Mouse (Mus musculus) stomach, embryonic 14.5 days (tissue): ENCODE data around the gene Dus2. TPM values are rescaled to one million over a fixed set of nuclear protein-coding genes. Genes with fewer than 3 reads are reported as not detected.

ENCODE experiments used
- ATAC-seq: fragments of 200-750 bp; cut with Nextera tagmentation; 2 replicates; pipeline ENCODE4 v1.8.0; 2017; ENCODE audit warnings: low read depth, moderate TSS enrichment; ENCODE audit not compliant: insufficient number of reproducible peaks, insufficient read depth, low FRiP score
- H3K27ac ChIP-seq: fragments of 300-500 bp; sonication (generic); 2 replicates; pipeline ENCODE4 v1.5.1; 2014; ENCODE audit warnings: mild to moderate bottlenecking, low read length, moderate library complexity, mixed read lengths
- H3K27me3 ChIP-seq: fragments of 300-500 bp; sonication (generic); 2 replicates; pipeline ENCODE4 v1.6.1; 2014; ENCODE audit warnings: low read length, control low read depth, mixed read lengths; ENCODE audit not compliant: control insufficient read depth, insufficient read depth
- H3K36me3 ChIP-seq: fragments of 300-500 bp; sonication (generic); 2 replicates; pipeline ENCODE4 v1.6.1; 2014; ENCODE audit warnings: mild to moderate bottlenecking, control low read depth, low read length, moderate library complexity, mixed read lengths; ENCODE audit not compliant: control insufficient read depth, insufficient read depth
- H3K4me1 ChIP-seq: fragments of 300-500 bp; sonication (generic); 2 replicates; pipeline ENCODE4 v1.6.1; 2014; ENCODE audit warnings: low read length, control low read depth, mixed read lengths; ENCODE audit not compliant: control insufficient read depth, insufficient read depth
- H3K4me2 ChIP-seq: fragments of 300-500 bp; sonication (generic); replicated peaks from 2 replicates; pipeline ENCODE4 v1.6.1; 2014; ENCODE audit warnings: low read depth, low read length, control low read depth
- H3K4me3 ChIP-seq: fragments of 300-500 bp; sonication (generic); 2 replicates; pipeline ENCODE4 v1.5.1; 2014; ENCODE audit warnings: low read depth, low read length, control low read depth
- H3K9ac ChIP-seq: fragments of 300-500 bp; sonication (generic); replicated peaks from 2 replicates; pipeline ENCODE4 v1.6.1; 2014; ENCODE audit warnings: low read depth, mild to moderate bottlenecking, control low read depth, low read length, moderate library complexity, mixed read lengths
- H3K9me3 ChIP-seq: fragments of 300-500 bp; sonication (generic); 2 replicates; pipeline ENCODE4 v1.6.1; 2016; ENCODE audit warnings: low read depth, low read length, control low read depth; ENCODE audit not compliant: control insufficient read depth
- WGBS: fragments of 180-500 bp; shearing (Covaris S2); extraction: QIAGEN DNeasy Blood & Tissue Kit; methylation state at CpG from one replicate; pipeline ENCODE4 v1.1.7; 2014; 5-methylcytosine and 5-hydroxymethylcytosine counted together
- microRNA-seq: library from miRNA; unstranded; fragments of <30 nt; microRNA quantifications from one replicate; pipeline ENCODE4, GENCODE M21; 2016
- polyA plus RNA-seq: library from polyadenylated mRNA; unstranded; fragments of >200 nt; fragmentation: Nextera tagmentation; extraction: Ambion mirVana; gene quantifications from 2 replicates; pipeline ENCODE4 v1.2.1, GENCODE M21; 2014

Gene Dus2
- polyA plus RNA-seq, 1 experiment from 2014 or later, result 22.8 TPM

GRCm38 (mm10) chr8:106077452-106078067 lies 86.4 kb downstream of the Dus2 start:
- ATAC-seq, result no peak
- Histone ChIP-seq H3K9me3 (no peaks in the 10 kb centered on the region), H3K27me3 (no peaks in the 10 kb centered on the region), H3K9ac (no peak overlapping the region), H3K27ac (no peak overlapping the region), H3K4me2 (no peak overlapping the region), H3K4me3 (no peak overlapping the region), H3K36me3 (peaks cover 11% of the 10 kb centered on the region; the same call in 1 of the 2 replicates), H3K4me1 (no peaks in the 10 kb centered on the region)
- WGBS, result 87% methylated on average over 1 of the region's 1 CpGs

GRCm38 (mm10) chr8:106102321-106102720 lies 111.2 kb downstream of the Dus2 start:
- no peaks in the 10 kb centered on the region for H3K4me1 ChIP-seq
- no peak overlapping the region for H3K27ac ChIP-seq
- H3K27me3 ChIP-seq, result no peaks in the 10 kb centered on the region
- no peak overlapping the region for H3K4me2 ChIP-seq
- H3K4me3 ChIP-seq, result no peak overlapping the region
- 91% methylated on average over 4 of the region's 4 CpGs for WGBS
- no peak overlapping the region for H3K9ac ChIP-seq
- no peak for ATAC-seq
- H3K9me3 ChIP-seq, result no peaks in the 10 kb centered on the region
- H3K36me3 ChIP-seq, result peaks cover 36% of the 10 kb centered on the region

Small RNAs within 50 kb of the gene (microRNA-seq; reads per million reads assigned to microRNA genes)
- not detected for gene Mir7074

Other genes starting within 250 kb of the Dus2 start
- gene Gfod2, start 232.7 kb upstream of the Dus2 start, polyA plus RNA-seq, result 14.4 and 14.5 TPM in 2 replicates
- gene Ranbp10, start 164.0 kb upstream of the Dus2 start, polyA plus RNA-seq, result 15.0 and 18.4 TPM in 2 replicates
- 0.30 TPM in 1 of 2 replicates, not detected in the other for gene Tsnaxip1, start 163.6 kb upstream of the Dus2 start, polyA plus RNA-seq
- gene Cenpt, start 138.1 kb upstream of the Dus2 start, polyA plus RNA-seq, result 47.2 and 52.3 TPM in 2 replicates
- gene Thap11, start 136.2 kb upstream of the Dus2 start, polyA plus RNA-seq, result 51.4 and 56.4 TPM in 2 replicates
- 265 and 276 TPM in 2 replicates for gene Nutf2, start 130.8 kb upstream of the Dus2 start, polyA plus RNA-seq
- 34.4 and 36.9 TPM in 2 replicates for gene Edc4, start 110.5 kb upstream of the Dus2 start, polyA plus RNA-seq
- gene Nrn1l, start 97.8 kb upstream of the Dus2 start, polyA plus RNA-seq, result 0.60 and 0.90 TPM in 2 replicates
- gene Pskh1, start 90.9 kb upstream of the Dus2 start, polyA plus RNA-seq, result 30.2 and 30.5 TPM in 2 replicates
- gene Ctrl, start 57.5 kb upstream of the Dus2 start, polyA plus RNA-seq, result 0.67 and 0.98 TPM in 2 replicates
- 40.0 and 42.6 TPM in 2 replicates for gene Psmb10, start 52.9 kb upstream of the Dus2 start, polyA plus RNA-seq
- 1.6 and 2.1 TPM in 2 replicates for gene Lcat, start 48.0 kb upstream of the Dus2 start, polyA plus RNA-seq
- gene Slc12a4, start 25.2 kb upstream of the Dus2 start, polyA plus RNA-seq, result 38.1 and 39.3 TPM in 2 replicates
- not detected in 2 replicates for gene Dpep3, start 11.9 kb upstream of the Dus2 start, polyA plus RNA-seq
- 0.29 TPM in 1 of 2 replicates, not detected in the other for gene Dpep2nb, start 14.6 kb downstream of the Dus2 start, polyA plus RNA-seq
- gene Ddx28, start 20.5 kb downstream of the Dus2 start, polyA plus RNA-seq, result 16.4 and 18.4 TPM in 2 replicates
- 9.6 and 10.5 TPM in 2 replicates for gene Nfatc3, start 67.5 kb downstream of the Dus2 start, polyA plus RNA-seq
- gene Esrp2, start 145.6 kb downstream of the Dus2 start, polyA plus RNA-seq, result 30.0 and 35.4 TPM in 2 replicates
- gene Pla2g15, start 159.1 kb downstream of the Dus2 start, polyA plus RNA-seq, result 3.9 and 4.0 TPM in 2 replicates
- 60.4 and 65.6 TPM in 2 replicates for gene Slc7a6, start 177.5 kb downstream of the Dus2 start, polyA plus RNA-seq
- 35.4 and 36.6 TPM in 2 replicates for gene Slc7a6os, start 219.6 kb downstream of the Dus2 start, polyA plus RNA-seq
- gene Prmt7, start 219.6 kb downstream of the Dus2 start, polyA plus RNA-seq, result 46.2 and 47.2 TPM in 2 replicates